Mouse (Mus musculus) monocyte, adult 5-6 weeks (primary cell): ENCODE measurements around the gene Ercc1. TPM values are rescaled to one million over a fixed set of nuclear protein-coding genes. Genes with fewer than 3 reads are reported as not detected.

Source experiments
- ATAC-seq: fragments of 153-309, 156-312 bp; replicated peaks from 2 replicates; pipeline ENCODE4 v1.8.0; 2017; ENCODE audit warnings: mild to moderate bottlenecking; ENCODE audit not compliant: low TSS enrichment, insufficient number of reproducible peaks, severe bottlenecking, poor library complexity, low FRiP score
- total RNA-seq: library from RNA; stranded (forward); fragments of 200-1000, 200-491, 200-594 nt; gene quantifications from 3 replicates; pipeline ENCODE4 v1.2.3, GENCODE M21; 2017

Ercc1 gene
- total RNA-seq, 1 experiment from 2014 or later, result 19.8 TPM

GRCm38 (mm10) chr7:19328425-19328824 is 16.2 kb upstream of the Ercc1 start:
- ATAC-seq, result no peak

GRCm38 (mm10) chr7:19331910-19332309 is 12.7 kb upstream of the Ercc1 start:
- no peak for ATAC-seq

GRCm38 (mm10) chr7:19332709-19333352 is 11.7 kb upstream of the Ercc1 start:
- peak; percentile 83 for ATAC-seq

GRCm38 (mm10) chr7:19335583-19335982 is 9.0 kb upstream of the Ercc1 start:
- peak; percentile 41; the same call in 1 of the 2 replicates for ATAC-seq

GRCm38 (mm10) chr7:19337122-19337521 is 7.5 kb upstream of the Ercc1 start:
- no peak for ATAC-seq

- ATAC-seq, result peak; percentile 66
Measured at GRCm38 (mm10) chr7:19338060-19338459, 6.5 kb upstream of the Ercc1 start.

GRCm38 (mm10) chr7:19338596-19338995 is 6.0 kb upstream of the Ercc1 start:
- no peak for ATAC-seq

GRCm38 (mm10) chr7:19341250-19341649 is 3.3 kb upstream of the Ercc1 start:
- ATAC-seq, result no peak

- no peak for ATAC-seq
Measured at GRCm38 (mm10) chr7:19341761-19342409, 2.7 kb upstream of the Ercc1 start.

- peak; percentile 36 for ATAC-seq
Measured at GRCm38 (mm10) chr7:19342481-19343027, 2.0 kb upstream of the Ercc1 start.

GRCm38 (mm10) chr7:19343210-19343808 is 1.3 kb upstream of the Ercc1 start:
- peak; percentile 52 for ATAC-seq

GRCm38 (mm10) chr7:19344938-19345471 is 427 bp downstream of the Ercc1 start:
- peak; percentile 84 for ATAC-seq

GRCm38 (mm10) chr7:19349188-19349915 is 4.8 kb downstream of the Ercc1 start:
- no peak for ATAC-seq

GRCm38 (mm10) chr7:19350221-19350620 is 5.6 kb downstream of the Ercc1 start:
- no peak for ATAC-seq

- no peak for ATAC-seq
Measured at GRCm38 (mm10) chr7:19354991-19355390, 10.4 kb downstream of the Ercc1 start.

- ATAC-seq, result no peak
Measured at GRCm38 (mm10) chr7:19356311-19356710, 11.7 kb downstream of the Ercc1 start.

GRCm38 (mm10) chr7:19357381-19358375 is 13.1 kb downstream of the Ercc1 start:
- no peak for ATAC-seq

GRCm38 (mm10) chr7:19358634-19359033 is 14.1 kb downstream of the Ercc1 start:
- no peak for ATAC-seq
